Mouse (Mus musculus) macrophage (primary cell): ENCODE data around the gene Shld1. TPM values are rescaled to one million over a fixed set of nuclear protein-coding genes. Genes with fewer than 3 reads are reported as not detected.

ENCODE experiments used
- H3K27ac ChIP-seq: fragments of 350-480 bp; formaldehyde crosslinking; 2 replicates; pipeline ENCODE4 v1.9.0; 2021
- H3K36me3 ChIP-seq: fragments of 350-480 bp; formaldehyde crosslinking; 2 replicates; pipeline ENCODE4 v1.9.0; 2021; ENCODE audit errors: inconsistent target
- H3K4me3 ChIP-seq: fragments of 350-480 bp; formaldehyde crosslinking; 2 replicates; pipeline ENCODE4 v1.9.0; 2021; ENCODE audit errors: inconsistent target
- H3K79me2 ChIP-seq: fragments of 350-480 bp; formaldehyde crosslinking; 2 replicates; pipeline ENCODE4 v1.9.0; 2021; ENCODE audit errors: inconsistent target
- WGBS: methylation state at CpG from one replicate; pipeline ENCODE4 v1.1.7; 2026; ENCODE audit warnings: inconsistent platforms; ENCODE audit not compliant: missing documents; 5-methylcytosine and 5-hydroxymethylcytosine counted together
- polyA plus RNA-seq: library from polyadenylated mRNA; stranded (reverse); fragments of 250-400 nt; gene quantifications from 3 replicates; pipeline ENCODE4 v1.2.4, GENCODE M21; 2018; ENCODE audit warnings: inconsistent platforms

Gene Shld1
- polyA plus RNA-seq, 1 experiment from 2014 or later = 6.9 TPM

GRCm38 (mm10) chr2:132701451-132701886, 14.7 kb downstream of the Shld1 start:
- Histone ChIP-seq H3K36me3 (no peaks in the 10 kb centered on the region), H3K79me2 (no peaks in the 10 kb centered on the region), H3K4me3 (no peak overlapping the region), H3K27ac (no peak overlapping the region)
- WGBS = 23% methylated on average over 7 of the region's 7 CpGs

- no peak overlapping the region for H3K4me3 ChIP-seq
- WGBS = 90% methylated on average over 10 of the region's 10 CpGs
- no peak overlapping the region for H3K27ac ChIP-seq
- H3K36me3 ChIP-seq = no peaks in the 10 kb centered on the region
- H3K79me2 ChIP-seq = no peaks in the 10 kb centered on the region
These were observed 18.7 kb downstream of the Shld1 start for GRCm38 (mm10) chr2:132705251-132705992.

GRCm38 (mm10) chr2:132706309-132706708, 19.6 kb downstream of the Shld1 start:
- H3K79me2 ChIP-seq = no peaks in the 10 kb centered on the region
- WGBS = 94% methylated on average over 3 of the region's 3 CpGs
- H3K27ac ChIP-seq = no peak overlapping the region
- H3K4me3 ChIP-seq = no peak overlapping the region
- no peaks in the 10 kb centered on the region for H3K36me3 ChIP-seq

GRCm38 (mm10) chr2:132710488-132710887, 23.8 kb downstream of the Shld1 start:
- peak overlapping the region; percentile 92 for H3K27ac ChIP-seq
- no peaks in the 10 kb centered on the region for H3K36me3 ChIP-seq
- 54% methylated on average over 2 of the region's 2 CpGs for WGBS
- H3K4me3 ChIP-seq = no peak overlapping the region
- no peaks in the 10 kb centered on the region; the same call in 1 of the 2 replicates for H3K79me2 ChIP-seq

- 98% methylated on average over 8 of the region's 8 CpGs for WGBS
- Histone ChIP-seq H3K27ac (no peak overlapping the region), H3K79me2 (no peaks in the 10 kb centered on the region; the same call in 1 of the 2 replicates), H3K36me3 (no peaks in the 10 kb centered on the region), H3K4me3 (no peak overlapping the region)
These were observed 25.3 kb downstream of the Shld1 start for GRCm38 (mm10) chr2:132712061-132712460.

- Histone ChIP-seq H3K79me2 (no peaks in the 10 kb centered on the region; the same call in 1 of the 2 replicates), H3K4me3 (no peak overlapping the region), H3K36me3 (no peaks in the 10 kb centered on the region), H3K27ac (no peak overlapping the region)
- 92% methylated on average over 7 of the region's 7 CpGs for WGBS
These were observed 27.8 kb downstream of the Shld1 start for GRCm38 (mm10) chr2:132714522-132714921.

- Histone ChIP-seq H3K36me3 (no peaks in the 10 kb centered on the region), H3K27ac (no peak overlapping the region), H3K4me3 (no peak overlapping the region), H3K79me2 (no peaks in the 10 kb centered on the region; the same call in 1 of the 2 replicates)
- WGBS = 94% methylated on average over 3 of the region's 3 CpGs
These were observed 28.2 kb downstream of the Shld1 start for GRCm38 (mm10) chr2:132714946-132715345.

- 82% methylated on average over 12 of the region's 12 CpGs for WGBS
- Histone ChIP-seq H3K36me3 (no peaks in the 10 kb centered on the region), H3K79me2 (no peaks in the 10 kb centered on the region; the same call in 1 of the 2 replicates), H3K27ac (no peak overlapping the region), H3K4me3 (no peak overlapping the region)
These were observed 28.8 kb downstream of the Shld1 start for GRCm38 (mm10) chr2:132715421-132716070.

- Histone ChIP-seq H3K79me2 (no peaks in the 10 kb centered on the region; the same call in 1 of the 2 replicates), H3K27ac (no peak overlapping the region), H3K36me3 (no peaks in the 10 kb centered on the region), H3K4me3 (no peak overlapping the region)
- 58% methylated on average over 5 of the region's 5 CpGs for WGBS
These were observed 29.4 kb downstream of the Shld1 start for GRCm38 (mm10) chr2:132716154-132716553.

- Histone ChIP-seq H3K79me2 (no peaks in the 10 kb centered on the region; the same call in 1 of the 2 replicates), H3K27ac (no peak overlapping the region), H3K4me3 (no peak overlapping the region), H3K36me3 (no peaks in the 10 kb centered on the region)
- WGBS = 95% methylated on average over 9 of the region's 9 CpGs
These were observed 30.3 kb downstream of the Shld1 start for GRCm38 (mm10) chr2:132716901-132717536.

GRCm38 (mm10) chr2:132717537-132717912, 30.8 kb downstream of the Shld1 start:
- Histone ChIP-seq H3K79me2 (no peaks in the 10 kb centered on the region), H3K27ac (no peak overlapping the region), H3K36me3 (no peaks in the 10 kb centered on the region), H3K4me3 (no peak overlapping the region)
- WGBS = 88% methylated on average over 5 of the region's 5 CpGs

GRCm38 (mm10) chr2:132720921-132721566, 34.3 kb downstream of the Shld1 start:
- Histone ChIP-seq H3K27ac (no peak overlapping the region), H3K36me3 (no peaks in the 10 kb centered on the region), H3K79me2 (no peaks in the 10 kb centered on the region), H3K4me3 (no peak overlapping the region)
- 90% methylated on average over 9 of the region's 9 CpGs for WGBS

GRCm38 (mm10) chr2:132721844-132722243, 35.1 kb downstream of the Shld1 start:
- Histone ChIP-seq H3K36me3 (no peaks in the 10 kb centered on the region), H3K4me3 (no peak overlapping the region), H3K27ac (no peak overlapping the region), H3K79me2 (no peaks in the 10 kb centered on the region)
- WGBS = 91% methylated on average over 2 of the region's 2 CpGs

GRCm38 (mm10) chr2:132723958-132724431, 37.3 kb downstream of the Shld1 start:
- no peak overlapping the region for H3K4me3 ChIP-seq
- WGBS = 97% methylated on average over 5 of the region's 5 CpGs
- no peaks in the 10 kb centered on the region for H3K36me3 ChIP-seq
- no peak overlapping the region for H3K27ac ChIP-seq
- no peaks in the 10 kb centered on the region for H3K79me2 ChIP-seq
